ENCODE assay signal across 15 mouse cellular contexts in genomic region chr3:123612271-123612670, GRCm38 (mm10).
DNase-seq lines count a peak whose midpoint lies in the region; TF ChIP-seq lines count a peak whose summit lies in the region.
"Had no signal": no experiment of that assay in that cellular context is flagged by ENCODE, and none has a peak within 500 bp of the region (broad histone marks: within the 10 kb centered on the region; RNA-seq: fewer than 3 reads in every experiment).

No protein-coding gene starts in this region.

- dilution Hi-C loops in CH12.LX (cut with MboI; ENCODE audit: extremely low pct_ligation_motif_present, extremely low pct_unique_long_range_greater_than_20kb, low sequenced_read_pairs): no loop called here

- no peak for TF ChIP-seq RAD21 in CH12.LX (IDR thresholded peaks at IDR 0.05; ENCODE audit: low read depth, low read length)
- TF ChIP-seq RAD21 in MEL (IDR thresholded peaks at IDR 0.05; ENCODE audit: low read depth, low read length): no peak

- no peak overlapping the region for H3K4me3 ChIP-seq in CH12.LX (replicated peaks in 1 of 3; ENCODE audit: low read depth in 2 of 3, low read length in 2 of 3, poor library complexity in 1 of 3)
- H3K4me3 ChIP-seq in MEL (ENCODE audit: control insufficient read depth in 1 of 2, insufficient read depth in 1 of 2, low read depth in 2 of 2, low read length in 2 of 2): no peak overlapping the region

- in situ Hi-C loops in CH12.LX (cut with MboI; ENCODE audit: low pct_ligation_motif_present, low pct_unique_long_range_greater_than_20kb, low sequenced_read_pairs): no loop called here

- H3K9me3 ChIP-seq in CH12.LX (replicated peaks; ENCODE audit: low read length): peaks cover 3% of the 10 kb centered on the region
- no peaks in the 10 kb centered on the region for H3K9me3 ChIP-seq in MEL (replicated peaks; ENCODE audit: insufficient read depth, low read length)

- H3K36me3 ChIP-seq in CH12.LX (replicated peaks in 1 of 2; ENCODE audit: control insufficient read depth in 1 of 2, insufficient read depth in 1 of 2, low read length in 1 of 2) (no peaks in the 10 kb centered on the region), MEL (ENCODE audit: control insufficient read depth in 1 of 2, insufficient read depth in 2 of 2, low read length in 2 of 2) (no peaks in the 10 kb centered on the region)
- H3K36me3 ChIP-seq: G1E had no signal

- H3K27ac ChIP-seq in CH12.LX (ENCODE audit: insufficient read depth, low read depth) (no peak overlapping the region), MEL (ENCODE audit: control insufficient read depth, low read depth, low read length) (no peak overlapping the region)

- H3K4me1 ChIP-seq in CH12.LX (ENCODE audit: control insufficient read depth in 1 of 2, insufficient read depth in 2 of 2) (no peaks in the 10 kb centered on the region), MEL (ENCODE audit: control insufficient read depth in 1 of 2, insufficient read depth in 2 of 2, low read length in 2 of 2) (no peaks in the 10 kb centered on the region)

- TF ChIP-seq EP300 in CH12.LX (IDR thresholded peaks at IDR 0.05; ENCODE audit: low read length) (no peak), MEL (IDR thresholded peaks at IDR 0.05; ENCODE audit: low read depth in 1 of 2, low read length in 2 of 2) (no peak)

- no peak for DNase-seq in CH12.LX (ENCODE audit: extremely low read depth)
- no peak for DNase-seq in MEL (ENCODE audit: low read depth, low spot score)
- no peak for DNase-seq in frontal cortex, postnatal 25 days (ENCODE audit: low spot score in 2 of 2)
- DNase-seq in frontal cortex, postnatal 36 days (ENCODE audit: low spot score in 2 of 2): no peak
- DNase-seq: adrenal gland, postnatal 10 days; adrenal gland, postnatal 14 days; adrenal gland, postnatal 25 days; B cell, adult 2 months; cerebellum, adult 11 months; cerebellum, adult 11-12 months; cerebellum, adult 18-20 months; cerebellum, adult 2 months; cerebellum, adult 8-10 months had no signal

- H3K4me2 ChIP-seq in CH12.LX (ENCODE audit: insufficient read depth, low read depth, poor library complexity, severe bottlenecking): no peak overlapping the region

- TF ChIP-seq CTCF in CH12.LX (conservative IDR thresholded peaks at IDR 0.05 in 1 of 2, IDR thresholded peaks at IDR 0.05 in 1 of 2; ENCODE audit: low read depth in 2 of 2, low read length in 2 of 2) (no peak), MEL (IDR thresholded peaks at IDR 0.05 in 2 of 3, conservative IDR thresholded peaks at IDR 0.05 in 1 of 3; ENCODE audit: control insufficient read depth in 1 of 3, insufficient read depth in 1 of 3, low read depth in 2 of 3, low read length in 3 of 3, poor library complexity in 1 of 3, severe bottlenecking in 1 of 3) (no peak)

- no peaks in the 10 kb centered on the region for H3K27me3 ChIP-seq in CH12.LX (replicated peaks)
- H3K27me3 ChIP-seq in MEL (ENCODE audit: control insufficient read depth in 1 of 2, insufficient read depth in 2 of 2, low read length in 2 of 2): peaks cover 0 to 2% of the 10 kb centered on the region in 2 experiments; a peak in 2 of 4 replicates
- H3K27me3 ChIP-seq: Patski had no signal

- TF ChIP-seq POLR2A in CH12.LX (IDR thresholded peaks at IDR 0.05; ENCODE audit: low read depth, low read length) (no peak), MEL (IDR thresholded peaks at IDR 0.05; ENCODE audit: control insufficient read depth in 1 of 2, insufficient read depth in 1 of 2, low read depth in 1 of 2, low read length in 2 of 2, poor library complexity in 1 of 2) (no peak)

- H3K9ac ChIP-seq in CH12.LX (ENCODE audit: insufficient read depth, low read depth) (no peak overlapping the region), MEL (ENCODE audit: control insufficient read depth, low read depth, low read length, poor library complexity, severe bottlenecking) (no peak overlapping the region)

- H3K79me2 ChIP-seq in CH12.LX (replicated peaks; ENCODE audit: control insufficient read depth, extremely low read depth, insufficient read depth, poor library complexity, severe bottlenecking): no peaks in the 10 kb centered on the region
- no peaks in the 10 kb centered on the region for H3K79me2 ChIP-seq in MEL (ENCODE audit: control insufficient read depth, insufficient read depth, low read length, poor library complexity)

TF ChIP-seq in CH12.LX, 34 proteins besides CTCF, POLR2A, EP300 and RAD21:
- TF ChIP-seq E2F4 (IDR thresholded peaks at IDR 0.05; ENCODE audit: insufficient replicate concordance, low read depth, low read length) (no peak), ZKSCAN1 (IDR thresholded peaks at IDR 0.05; ENCODE audit: borderline replicate concordance, low read depth, low read length) (peak; percentile 69)

TF ChIP-seq in MEL, 35 proteins besides CTCF, POLR2A, EP300 and RAD21:
- TF ChIP-seq MYC (IDR thresholded peaks at IDR 0.05; ENCODE audit: low read depth, low read length) (no peak), ZKSCAN1 (IDR thresholded peaks at IDR 0.05; ENCODE audit: low read depth, low read length) (peak; percentile 83)

Comparison
In these comparisons a context has a peak if more than half of its experiments do, and no peak if none do; other contexts are left out.
1. Of the 35 proteins assayed by ChIP-seq in both MEL and CH12.LX: peak only in MEL: none; only in CH12.LX: none; in both: ZKSCAN1; in neither: 34.